ENCODE assay signal across 8 mouse cellular contexts in the genomic region with DNA sequence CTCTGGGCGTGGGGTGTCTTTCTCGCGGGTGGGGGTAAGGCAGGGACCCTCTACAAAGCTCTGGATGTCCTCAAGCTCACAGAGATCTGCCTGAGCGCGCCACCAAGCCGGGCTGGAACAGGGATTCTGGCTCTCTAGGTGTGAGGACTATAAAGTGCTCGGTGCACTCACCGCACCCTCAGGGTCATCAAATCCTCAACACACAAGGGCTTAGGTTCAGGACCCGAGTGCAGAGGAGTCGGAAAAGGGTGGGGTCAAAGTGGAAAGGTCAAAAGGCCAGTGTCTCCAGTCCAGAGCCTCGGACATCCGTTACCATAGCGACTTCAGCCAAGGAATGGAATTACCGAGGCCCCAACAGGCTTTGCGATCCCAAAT. TPM values are rescaled to one million over a fixed set of nuclear protein-coding genes. Genes with fewer than 3 reads are reported as not detected.
DNase-seq lines count a peak whose midpoint lies in the region; ATAC-seq and TF ChIP-seq lines count a peak whose summit lies in the region.

No protein-coding gene starts in this region.

- peak overlapping the region; percentile 55 for H3K4me3 ChIP-seq in kidney, adult 2 months (ENCODE audit: insufficient read depth, low read depth, low read length)
- H3K4me3 ChIP-seq in brown adipose tissue, adult 24 weeks (ENCODE audit: insufficient read depth, low read depth, low read length): peak overlapping the region; percentile 38
- peak overlapping the region; percentile 84 for H3K4me3 ChIP-seq in hindbrain, embryonic 16.5 days (ENCODE audit: low read length)
- H3K4me3 ChIP-seq in midbrain, embryonic 16.5 days (ENCODE audit: low read depth, low read length): peak overlapping the region; percentile 80

- ATAC-seq in hindbrain, embryonic 16.5 days: peak; percentile 63
- ATAC-seq in midbrain, embryonic 16.5 days: peak; percentile 61

- no peaks in the 10 kb centered on the region for H3K27me3 ChIP-seq in kidney, adult 2 months (replicated peaks; ENCODE audit: control insufficient read depth, insufficient read depth, low read length)
- H3K27me3 ChIP-seq in hindbrain, embryonic 16.5 days (replicated peaks; ENCODE audit: control insufficient read depth, insufficient read depth, low read length): no peaks in the 10 kb centered on the region
- H3K27me3 ChIP-seq in midbrain, embryonic 16.5 days (ENCODE audit: control insufficient read depth, insufficient read depth, low read depth, low read length): no peaks in the 10 kb centered on the region

- no peaks in the 10 kb centered on the region for H3K36me3 ChIP-seq in kidney, adult 2 months (ENCODE audit: control insufficient read depth, insufficient read depth, low read length)
- no peaks in the 10 kb centered on the region for H3K36me3 ChIP-seq in hindbrain, embryonic 16.5 days (ENCODE audit: control insufficient read depth, insufficient read depth, low read length)
- no peaks in the 10 kb centered on the region for H3K36me3 ChIP-seq in midbrain, embryonic 16.5 days (ENCODE audit: control insufficient read depth, insufficient read depth, low read length)

- no peaks in the 10 kb centered on the region for H3K9me3 ChIP-seq in hindbrain, embryonic 16.5 days (ENCODE audit: control insufficient read depth, low read length)
- no peaks in the 10 kb centered on the region for H3K9me3 ChIP-seq in midbrain, embryonic 16.5 days (replicated peaks; ENCODE audit: control insufficient read depth, low read length, poor library complexity, severe bottlenecking)

- H3K27ac ChIP-seq in kidney, adult 2 months (ENCODE audit: insufficient read depth, low read depth, low read length): no peak overlapping the region
- no peak overlapping the region for H3K27ac ChIP-seq in brown adipose tissue, adult 24 weeks (replicated peaks; ENCODE audit: low read depth, low read length)
- peak overlapping the region; percentile 29; the same call in 1 of the 2 replicates for H3K27ac ChIP-seq in hindbrain, embryonic 16.5 days (ENCODE audit: low read depth, low read length)
- 0 out of 2 replicates have a peak overlapping the region, but pooled peaks have one; percentile 22 for H3K27ac ChIP-seq in midbrain, embryonic 16.5 days (ENCODE audit: low read length)

- TF ChIP-seq POLR2A in kidney, adult 2 months (IDR thresholded peaks at IDR 0.05; ENCODE audit: low read depth, low read length): no peak

- H3K4me1 ChIP-seq in kidney, adult 2 months (ENCODE audit: control insufficient read depth, insufficient read depth, low read length): peaks cover 2% of the 10 kb centered on the region; the same call in 1 of the 2 replicates
- H3K4me1 ChIP-seq in brown adipose tissue, adult 24 weeks (ENCODE audit: control insufficient read depth, insufficient read depth, insufficient read length, low read length): peaks cover 3% of the 10 kb centered on the region; the same call in 1 of the 2 replicates
- peaks cover 14% of the 10 kb centered on the region for H3K4me1 ChIP-seq in hindbrain, embryonic 16.5 days (ENCODE audit: control insufficient read depth, insufficient read depth, low read depth, low read length)
- H3K4me1 ChIP-seq in midbrain, embryonic 16.5 days (ENCODE audit: control insufficient read depth, insufficient read depth, low read length): peaks cover 10% of the 10 kb centered on the region

- TF ChIP-seq CTCF in kidney, adult 2 months (conservative IDR thresholded peaks at IDR 0.05; ENCODE audit: insufficient read depth, insufficient read length, low read depth, low read length): no peak

- WGBS in kidney, adult 2 months: 4% methylated on average over 15 of the region's 15 CpGs
- WGBS in hindbrain, embryonic 16.5 days: 3% methylated on average over 15 of the region's 15 CpGs
- 2% methylated on average over 15 of the region's 15 CpGs for WGBS in midbrain, embryonic 16.5 days

- H3K9ac ChIP-seq in hindbrain, embryonic 16.5 days (ENCODE audit: low read depth, low read length): peak overlapping the region; percentile 61
- H3K9ac ChIP-seq in midbrain, embryonic 16.5 days (ENCODE audit: low read depth, low read length): peak overlapping the region; percentile 66

- peak overlapping the region; percentile 97 for H3K4me2 ChIP-seq in hindbrain, embryonic 16.5 days (ENCODE audit: low read length)
- peak overlapping the region; percentile 89 for H3K4me2 ChIP-seq in midbrain, embryonic 16.5 days (ENCODE audit: low read length)

- no peak for DNase-seq in kidney, adult 2 months
- DNase-seq in kidney, postnatal 10 days: no peak
- no peak for DNase-seq in right cerebral cortex, adult 18-20 months
- no peak for DNase-seq in adrenal gland, adult 8-10 months
- DNase-seq in spleen, postnatal 36 days (ENCODE audit: low spot score in 2 of 2): no peak

RNA-seq across cellular contexts. Expression of a gene that starts 0.3 kb away (rescaled TPM):
- polyA plus RNA-seq in kidney, adult 2 months (2012; rRNA removed): 0.47 and 0.52 TPM in 2 replicates
- not detected in 2 replicates for polyA plus RNA-seq in brown adipose tissue, adult 24 weeks (2012; ENCODE audit: insufficient read depth, insufficient read length, missing spikeins)
- polyA plus RNA-seq in hindbrain, embryonic 16.5 days (2015; fragmentation: Nextera tagmentation; extraction: Ambion mirVana): 7.5 and 9.4 TPM in 2 replicates
- 4.7 and 6.0 TPM in 2 replicates for polyA plus RNA-seq in midbrain, embryonic 16.5 days (2015; fragmentation: Nextera tagmentation; extraction: Ambion mirVana)
- 1 to 10 TPM in 3 of 4 experiments, under 1 TPM in 1; 0.92 to 4.7 (median 1.5) TPM for total RNA-seq in adrenal gland, adult 8-10 months (2022)

Comparison
In these comparisons a context has a peak if more than half of its experiments do, and no peak if none do; other contexts are left out.
1. H3K27ac ChIP-seq: peak in hindbrain, embryonic 16.5 days (single experiment) and midbrain, embryonic 16.5 days (single experiment); none in kidney, adult 2 months (single experiment) and brown adipose tissue, adult 24 weeks (single experiment).
2. Peak in every context shown above with its lines, with median percentiles within 50 percentile points of each other: H3K4me3 ChIP-seq.